Mouse (Mus musculus): ENCODE results near the gene Uqcrfs1. TPM values are rescaled to one million over a fixed set of nuclear protein-coding genes. Genes with fewer than 3 reads are reported as not detected.

Uqcrfs1 gene
- polyA plus RNA-seq (2015; fragmentation: Nextera tagmentation; extraction: Ambion mirVana): 275 and 283 TPM in 2 replicates

GRCm38 (mm10) chr13:30544856-30545604 lies at the start of gene Uqcrfs1:
Gene Uqcrfs1 (minus strand): TSS chr13:30545362.
- under 1% methylated on average over 82 of the region's 82 CpGs for WGBS
- peak within 1 kb of the TSS; percentile 84 for H3K4me2 ChIP-seq
- H3K9ac ChIP-seq: peak within 1 kb of the TSS; percentile 98
- H3K36me3 ChIP-seq: peaks cover 7% of the 10 kb centered on the region
- H3K27ac ChIP-seq: peak within 1 kb of the TSS; percentile 89
- peaks cover 21% of the 10 kb centered on the region for H3K4me1 ChIP-seq (replicated peaks)
- ATAC-seq (ENCODE audit: low FRiP score): peak; percentile 100
- H3K9me3 ChIP-seq: no peaks in the 10 kb centered on the region
- peak within 1 kb of the TSS; percentile 99 for H3K4me3 ChIP-seq
- H3K27me3 ChIP-seq: no peaks in the 10 kb centered on the region

GRCm38 (mm10) chr13:30585786-30586185 lies 40.6 kb upstream of the Uqcrfs1 start:
- 91% methylated on average over 3 of the region's 3 CpGs for WGBS

GRCm38 (mm10) chr13:30582541-30582940 lies 37.4 kb upstream of the Uqcrfs1 start:
- 81% methylated on average over 2 of the region's 2 CpGs for WGBS
- no peaks in the 10 kb centered on the region for H3K36me3 ChIP-seq
- no peak overlapping the region for H3K27ac ChIP-seq
- no peak overlapping the region for H3K4me2 ChIP-seq
- 0 out of 2 replicates have a peak, but pooled peaks cover 1% of the 10 kb centered on the region for H3K9me3 ChIP-seq
- no peak overlapping the region for H3K9ac ChIP-seq
- no peaks in the 10 kb centered on the region for H3K27me3 ChIP-seq
- no peak for ATAC-seq (ENCODE audit: low FRiP score)
- H3K4me3 ChIP-seq: no peak overlapping the region
- H3K4me1 ChIP-seq (replicated peaks): no peaks in the 10 kb centered on the region

More at GRCm38 (mm10) chr13:30585786-30586185, 40.6 kb upstream of the Uqcrfs1 start:
- H3K27ac ChIP-seq: no peak overlapping the region
- H3K27me3 ChIP-seq: no peaks in the 10 kb centered on the region
- no peaks in the 10 kb centered on the region for H3K4me1 ChIP-seq (replicated peaks)
- H3K4me3 ChIP-seq: no peak overlapping the region
- ATAC-seq (ENCODE audit: low FRiP score): no peak
- H3K36me3 ChIP-seq: no peaks in the 10 kb centered on the region
- H3K9me3 ChIP-seq: no peaks in the 10 kb centered on the region
- no peak overlapping the region for H3K4me2 ChIP-seq
- H3K9ac ChIP-seq: no peak overlapping the region

DNA sequence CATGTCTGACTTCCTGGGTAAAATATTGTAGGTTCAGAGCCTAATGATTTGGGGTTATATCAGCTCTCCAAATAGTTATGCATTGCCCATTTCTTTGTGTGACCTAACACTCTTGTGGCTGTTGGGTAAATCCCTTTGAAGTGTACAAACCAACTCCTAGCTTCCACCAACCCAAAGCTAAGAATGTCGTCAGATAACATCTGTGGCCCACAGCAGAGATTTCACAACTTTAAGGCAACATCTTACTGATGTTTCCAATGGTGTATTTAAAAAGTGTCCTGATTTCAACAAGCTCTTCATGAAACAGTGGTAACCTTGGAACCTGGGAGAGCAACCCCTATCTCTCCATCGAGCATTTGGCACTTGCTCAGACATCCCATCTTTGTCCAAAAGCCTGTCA lies 33.6 kb upstream of the Uqcrfs1 start:
- Histone ChIP-seq H3K4me3 (no peak overlapping the region), H3K9me3 (0 out of 2 replicates have a peak, but pooled peaks cover 4% of the 10 kb centered on the region), H3K4me1 (replicated peaks) (no peaks in the 10 kb centered on the region), H3K27me3 (no peaks in the 10 kb centered on the region), H3K27ac (no peak overlapping the region), H3K36me3 (no peaks in the 10 kb centered on the region), H3K9ac (no peak overlapping the region), H3K4me2 (no peak overlapping the region)
- 88% methylated on average over 2 of the region's 2 CpGs for WGBS
- ATAC-seq (ENCODE audit: low FRiP score): no peak

DNA sequence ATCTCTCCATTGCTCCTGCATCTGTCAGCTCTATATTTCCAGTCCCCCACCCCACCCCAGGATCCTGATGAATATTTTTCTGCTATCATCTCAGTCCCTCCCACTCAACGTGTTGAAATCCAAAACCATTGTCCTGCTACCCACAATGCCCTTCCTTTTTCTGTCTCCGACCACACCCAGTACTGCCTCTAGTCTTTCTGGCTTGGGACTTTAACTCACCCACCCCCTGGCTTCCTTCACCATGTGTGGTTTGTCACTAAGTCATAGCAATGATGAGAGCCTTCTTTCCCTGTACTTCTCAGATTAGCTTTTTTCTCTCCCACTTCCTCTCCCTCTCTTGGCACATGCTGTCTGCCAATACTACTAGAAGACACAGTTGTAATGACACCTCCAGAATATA lies 31.7 kb upstream of the Uqcrfs1 start:
- Histone ChIP-seq H3K4me2 (no peak overlapping the region), H3K27me3 (no peaks in the 10 kb centered on the region), H3K9ac (no peak overlapping the region), H3K4me3 (no peak overlapping the region), H3K27ac (no peak overlapping the region), H3K36me3 (no peaks in the 10 kb centered on the region), H3K9me3 (0 out of 2 replicates have a peak, but pooled peaks cover 4% of the 10 kb centered on the region), H3K4me1 (replicated peaks) (no peaks in the 10 kb centered on the region)
- ATAC-seq (ENCODE audit: low FRiP score): no peak
- WGBS: 62% methylated on average over 2 of the region's 2 CpGs

GRCm38 (mm10) chr13:30572971-30573370 lies 27.8 kb upstream of the Uqcrfs1 start:
- Histone ChIP-seq H3K9ac (no peak overlapping the region), H3K36me3 (no peaks in the 10 kb centered on the region), H3K27me3 (peaks cover 6% of the 10 kb centered on the region; the same call in 1 of the 2 replicates), H3K27ac (no peak overlapping the region), H3K9me3 (0 out of 2 replicates have a peak, but pooled peaks cover 4% of the 10 kb centered on the region), H3K4me3 (no peak overlapping the region), H3K4me1 (replicated peaks) (no peaks in the 10 kb centered on the region), H3K4me2 (no peak overlapping the region)
- ATAC-seq (ENCODE audit: low FRiP score): no peak
- 73% methylated on average over 4 of the region's 4 CpGs for WGBS

GRCm38 (mm10) chr13:30570182-30570581 lies 25.0 kb upstream of the Uqcrfs1 start:
- no peak overlapping the region for H3K4me2 ChIP-seq
- WGBS: 92% methylated on average over 1 of the region's 1 CpGs
- no peaks in the 10 kb centered on the region for H3K9me3 ChIP-seq
- no peaks in the 10 kb centered on the region for H3K36me3 ChIP-seq
- no peak overlapping the region for H3K9ac ChIP-seq
- no peak overlapping the region for H3K27ac ChIP-seq
- H3K4me3 ChIP-seq: no peak overlapping the region
- H3K27me3 ChIP-seq: peaks cover 12% of the 10 kb centered on the region; the same call in 1 of the 2 replicates
- ATAC-seq (ENCODE audit: low FRiP score): no peak
- H3K4me1 ChIP-seq (replicated peaks): no peaks in the 10 kb centered on the region

DNA sequence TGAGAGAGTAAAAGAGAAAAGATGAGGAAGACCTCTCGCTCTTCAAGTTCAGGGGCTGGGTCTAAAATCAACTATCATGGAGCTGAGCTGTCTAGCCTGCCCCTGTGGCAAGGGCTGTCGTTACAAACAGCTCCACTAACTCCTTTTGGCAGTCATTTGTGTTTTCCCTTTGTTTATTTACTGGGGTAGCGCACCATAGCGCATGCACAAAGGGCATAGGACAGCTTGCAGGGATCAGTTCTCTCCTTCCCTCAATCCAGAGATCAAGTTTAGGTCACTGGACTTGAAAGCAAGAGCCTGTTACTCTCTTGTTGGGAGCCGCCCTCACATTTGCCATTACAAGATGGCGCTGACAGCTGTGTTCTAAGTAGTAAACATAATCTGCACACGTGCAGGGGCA lies 22.4 kb upstream of the Uqcrfs1 start:
- no peaks in the 10 kb centered on the region for H3K36me3 ChIP-seq
- WGBS: 62% methylated on average over 7 of the region's 7 CpGs
- H3K4me3 ChIP-seq: no peak overlapping the region
- ATAC-seq (ENCODE audit: low FRiP score): no peak
- H3K9me3 ChIP-seq: no peaks in the 10 kb centered on the region
- H3K27me3 ChIP-seq: peaks cover 15% of the 10 kb centered on the region; the same call in 1 of the 2 replicates
- no peak overlapping the region for H3K27ac ChIP-seq
- no peaks in the 10 kb centered on the region for H3K4me1 ChIP-seq (replicated peaks)
- no peak overlapping the region for H3K4me2 ChIP-seq
- H3K9ac ChIP-seq: no peak overlapping the region

DNA sequence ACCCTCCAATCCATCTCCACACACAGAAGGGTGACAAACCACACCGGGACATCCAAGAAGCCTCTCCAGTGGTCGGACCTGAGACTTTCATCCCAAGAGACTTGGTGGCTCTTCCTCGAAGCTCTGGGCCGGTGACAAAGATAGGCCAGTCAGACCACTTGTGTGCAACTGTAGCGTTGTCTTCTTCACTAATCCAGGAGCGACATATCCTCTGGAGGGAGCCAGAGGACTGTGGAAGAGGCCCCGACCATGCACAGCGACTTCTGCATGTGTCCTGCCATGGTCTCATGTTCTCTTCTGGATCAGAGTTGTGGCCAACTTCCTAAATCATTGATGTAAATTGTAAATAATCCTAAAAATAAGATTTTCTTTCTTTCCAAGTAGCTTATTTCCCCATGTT lies 21.6 kb upstream of the Uqcrfs1 start:
- no peak for ATAC-seq (ENCODE audit: low FRiP score)
- H3K4me3 ChIP-seq: no peak overlapping the region
- no peaks in the 10 kb centered on the region for H3K36me3 ChIP-seq
- WGBS: 68% methylated on average over 8 of the region's 8 CpGs
- no peak overlapping the region for H3K27ac ChIP-seq
- no peaks in the 10 kb centered on the region for H3K4me1 ChIP-seq (replicated peaks)
- no peaks in the 10 kb centered on the region for H3K9me3 ChIP-seq
- peaks cover 15% of the 10 kb centered on the region; the same call in 1 of the 2 replicates for H3K27me3 ChIP-seq
- no peak overlapping the region for H3K4me2 ChIP-seq
- no peak overlapping the region for H3K9ac ChIP-seq

DNA sequence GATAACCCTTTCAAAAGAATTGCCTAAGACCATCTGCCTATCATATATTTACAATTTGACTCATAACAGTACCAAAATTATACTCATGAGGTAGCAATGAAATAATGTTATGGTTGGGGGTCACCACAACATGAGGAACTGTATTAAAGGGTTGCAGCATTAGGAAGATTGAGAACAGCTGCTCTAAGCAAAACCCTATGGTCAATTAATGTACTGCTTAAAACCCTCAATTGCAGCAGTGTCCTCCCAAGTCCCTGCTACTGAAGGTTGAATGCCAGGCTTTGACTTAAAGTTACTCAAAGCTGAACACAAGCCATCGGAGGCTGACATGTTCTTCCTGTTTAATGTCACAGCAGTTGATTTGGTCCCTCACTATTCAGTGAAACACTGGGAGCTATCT lies 15.4 kb upstream of the Uqcrfs1 start:
- Histone ChIP-seq H3K4me3 (no peak overlapping the region), H3K27ac (no peak overlapping the region), H3K36me3 (no peaks in the 10 kb centered on the region), H3K27me3 (0 out of 2 replicates have a peak, but pooled peaks cover 7% of the 10 kb centered on the region), H3K9ac (no peak overlapping the region), H3K4me2 (no peak overlapping the region), H3K9me3 (no peaks in the 10 kb centered on the region), H3K4me1 (replicated peaks) (no peaks in the 10 kb centered on the region)
- no peak for ATAC-seq (ENCODE audit: low FRiP score)
- 97% methylated on average over 1 of the region's 1 CpGs for WGBS

DNA sequence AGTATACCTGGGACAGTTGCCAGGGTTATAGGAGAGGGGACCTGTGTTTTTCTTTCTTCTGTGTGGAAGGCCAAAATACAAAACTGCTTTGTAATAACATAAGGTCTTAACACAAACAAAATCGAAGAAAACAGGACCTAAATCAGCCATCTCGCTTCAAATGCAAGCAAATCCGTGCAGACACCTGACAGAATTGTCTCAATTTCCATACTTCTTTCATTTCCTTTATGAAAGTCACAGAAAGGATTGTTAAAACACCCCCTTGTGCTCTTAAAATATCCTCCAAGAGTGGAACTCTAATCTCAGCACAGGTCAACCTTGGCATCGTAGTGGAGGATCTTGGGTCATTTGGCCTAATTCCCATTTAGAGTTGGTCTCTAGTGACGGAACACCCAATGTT lies 14.9 kb upstream of the Uqcrfs1 start:
- Histone ChIP-seq H3K27me3 (0 out of 2 replicates have a peak, but pooled peaks cover 6% of the 10 kb centered on the region), H3K9me3 (no peaks in the 10 kb centered on the region), H3K9ac (no peak overlapping the region), H3K27ac (no peak overlapping the region), H3K36me3 (no peaks in the 10 kb centered on the region), H3K4me2 (no peak overlapping the region), H3K4me1 (replicated peaks) (no peaks in the 10 kb centered on the region), H3K4me3 (no peak overlapping the region)
- WGBS: 89% methylated on average over 5 of the region's 5 CpGs
- ATAC-seq (ENCODE audit: low FRiP score): no peak

GRCm38 (mm10) chr13:30557751-30558150 lies 12.6 kb upstream of the Uqcrfs1 start:
- H3K9ac ChIP-seq: no peak overlapping the region
- H3K27me3 ChIP-seq: 0 out of 2 replicates have a peak, but pooled peaks cover 4% of the 10 kb centered on the region
- H3K27ac ChIP-seq: no peak overlapping the region
- H3K9me3 ChIP-seq: no peaks in the 10 kb centered on the region
- H3K4me2 ChIP-seq: no peak overlapping the region
- no peaks in the 10 kb centered on the region for H3K4me1 ChIP-seq (replicated peaks)
- WGBS: 85% methylated on average over 2 of the region's 2 CpGs
- no peak overlapping the region for H3K4me3 ChIP-seq
- ATAC-seq (ENCODE audit: low FRiP score): no peak
- no peaks in the 10 kb centered on the region for H3K36me3 ChIP-seq

All from hindbrain, embryonic 13.5 days (tissue).